Mouse (Mus musculus) heart, adult 18-20 months (tissue): ENCODE data around the gene Serpinb1c. TPM values are rescaled to one million over a fixed set of nuclear protein-coding genes. Genes with fewer than 3 reads are reported as not detected.
"Not testable (repeated sequence)": the region's sequence is repeated elsewhere in the genome, so short reads cannot be mapped to it uniquely, and the experiment has no call there.

ENCODE experiments used
- DNase-seq, 2 experiments: peaks; one replicate each; pipeline ENCODE4 v3.0.0; 2021 to 2022; ENCODE audit warnings: mixed read lengths in 1 of 2
- total RNA-seq, 2 experiments: library from RNA; stranded (reverse); gene quantifications; 2 replicates each; pipeline ENCODE4 v1.2.3; 2021

Gene Serpinb1c
- total RNA-seq, 2 experiments from 2014 or later: 1.3 to 3.5 TPM

DNA sequence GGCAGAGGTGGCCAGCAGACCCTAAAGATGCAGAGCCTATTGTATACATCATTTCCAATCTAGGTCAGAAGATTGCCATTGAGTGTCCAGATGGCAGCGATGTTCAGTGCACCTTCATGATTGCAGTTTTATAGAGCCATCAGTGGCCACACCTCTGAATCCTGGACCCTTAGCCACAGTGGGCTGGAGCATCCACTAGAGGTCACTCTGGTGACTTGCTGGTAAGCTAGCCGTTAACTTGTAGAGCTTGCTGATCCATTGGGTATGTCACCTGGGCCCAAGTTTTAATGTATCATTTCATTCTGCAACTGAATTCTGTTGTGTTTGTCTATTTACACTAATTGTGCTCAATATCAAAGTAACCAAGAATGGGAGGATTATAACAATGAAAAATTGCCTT is 32.4 kb downstream of the Serpinb1c start:
- DNase-seq: no peak

DNA sequence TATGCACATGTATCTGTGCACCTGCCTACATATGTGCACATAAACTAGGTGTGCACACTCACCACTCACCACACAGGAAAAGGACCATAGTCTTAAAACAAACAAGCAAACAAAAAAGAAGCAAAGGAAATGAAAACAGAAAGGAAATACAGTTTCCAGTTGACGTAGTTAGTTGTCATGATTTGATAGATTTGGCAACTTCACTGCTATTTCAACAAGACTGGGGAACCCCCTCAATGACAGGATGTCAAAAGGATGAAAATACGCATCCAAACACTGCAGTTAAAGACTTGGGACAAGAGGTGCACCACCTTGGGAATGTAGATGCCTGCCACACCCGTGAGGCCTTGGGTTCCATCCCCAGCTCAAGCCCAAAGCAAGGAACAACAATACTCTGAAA is 33.5 kb downstream of the Serpinb1c start:
- DNase-seq: not testable (repeated sequence)

DNA sequence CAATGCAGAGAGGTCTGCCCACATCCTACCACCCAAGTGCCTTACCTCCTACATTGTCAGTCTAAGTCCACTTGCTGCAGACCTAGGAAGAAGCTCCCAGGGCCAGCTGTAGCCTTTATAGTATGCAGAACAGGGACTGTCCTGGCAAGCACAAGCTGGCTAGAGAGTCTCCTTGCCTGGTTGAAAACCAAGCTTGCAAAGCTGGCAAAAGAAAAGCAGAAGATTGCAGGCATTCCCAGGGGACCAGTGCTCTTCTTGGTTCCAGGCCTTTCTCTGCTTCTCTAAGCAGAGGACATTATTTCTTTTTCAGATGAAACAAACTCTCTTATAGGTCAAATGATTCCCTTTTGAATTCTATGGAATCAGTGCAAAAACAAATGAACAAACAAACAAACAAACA is 34.6 kb downstream of the Serpinb1c start:
- no peak for DNase-seq

DNA sequence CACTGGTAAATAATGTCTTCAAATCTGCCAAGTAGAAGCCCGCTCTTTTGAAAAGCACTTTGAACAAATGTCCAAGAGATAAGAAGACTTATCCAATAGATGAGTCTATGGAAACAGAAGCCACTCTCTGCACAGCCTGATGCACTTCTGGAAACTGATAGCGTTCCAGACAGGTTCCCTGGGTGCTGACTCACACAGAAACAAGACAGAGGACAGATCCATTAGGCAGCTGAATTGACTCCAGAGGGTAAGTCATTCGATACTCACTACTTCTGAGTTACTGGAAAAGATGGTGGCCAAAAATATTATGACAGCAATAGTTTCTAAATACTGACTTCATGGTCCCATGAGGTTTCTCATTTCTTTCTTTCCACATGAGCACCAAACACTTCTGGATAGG is 37.2 kb downstream of the Serpinb1c start:
- peak; percentile 26 to 33 for DNase-seq

DNA sequence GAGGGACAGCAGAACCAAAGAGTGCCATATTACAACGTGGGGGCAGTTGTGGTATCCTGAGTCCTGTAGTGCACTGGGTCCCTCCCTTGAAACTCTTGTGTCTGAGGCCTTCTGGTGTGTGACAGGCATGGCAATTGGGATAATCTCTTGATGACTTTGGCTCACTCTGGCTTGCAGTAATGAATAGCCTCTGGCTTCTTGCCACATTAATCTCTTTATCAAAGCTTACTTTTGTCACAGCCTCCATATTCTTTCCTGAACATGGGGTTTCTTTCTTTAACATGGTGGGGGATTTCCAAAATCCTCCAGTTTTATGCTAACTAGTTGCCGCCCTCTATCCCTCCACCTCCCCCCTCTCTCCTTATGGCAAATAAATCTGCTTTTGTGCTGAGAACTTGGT is 44.9 kb downstream of the Serpinb1c start:
- no peak for DNase-seq

DNA sequence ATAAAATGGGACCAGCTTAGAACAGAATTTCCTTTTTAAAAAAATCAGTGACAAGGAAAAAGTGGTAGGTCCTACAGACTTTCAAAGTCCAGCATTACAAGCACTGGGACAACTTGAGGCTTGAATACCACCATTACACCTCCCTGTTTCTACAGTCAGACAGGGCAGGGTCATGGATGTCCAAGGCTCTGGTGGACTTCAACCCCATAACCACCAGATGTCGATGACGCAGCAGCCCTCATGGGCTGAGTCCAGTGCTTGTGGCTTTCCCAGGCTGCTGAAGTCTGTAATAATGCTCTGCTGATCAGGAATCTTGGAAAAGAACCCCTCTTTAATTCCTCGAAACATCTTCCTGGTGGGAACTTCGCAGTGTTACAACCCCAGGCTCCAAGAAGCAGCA is 45.5 kb downstream of the Serpinb1c start:
- DNase-seq: no peak

DNA sequence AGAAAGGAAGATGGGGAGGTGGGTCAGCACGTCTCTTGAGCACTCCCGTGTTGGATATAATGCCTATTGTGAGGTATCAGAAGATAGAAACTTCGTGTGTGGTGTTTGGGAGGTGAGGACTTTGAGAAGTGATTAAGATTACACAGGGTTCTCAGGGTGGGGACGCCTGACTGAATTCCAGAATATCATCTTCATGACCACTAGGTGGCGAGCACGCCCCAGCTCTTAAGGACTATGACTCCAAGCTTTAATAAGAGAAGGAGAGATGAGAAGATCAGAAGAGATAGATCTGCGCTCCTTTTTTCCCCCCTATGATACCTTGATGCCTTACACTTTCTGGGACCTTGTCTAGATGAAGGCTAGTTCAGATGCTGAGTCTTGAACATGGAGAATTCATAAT is 46.0 kb downstream of the Serpinb1c start:
- DNase-seq: peak; percentile 56 to 72

DNA sequence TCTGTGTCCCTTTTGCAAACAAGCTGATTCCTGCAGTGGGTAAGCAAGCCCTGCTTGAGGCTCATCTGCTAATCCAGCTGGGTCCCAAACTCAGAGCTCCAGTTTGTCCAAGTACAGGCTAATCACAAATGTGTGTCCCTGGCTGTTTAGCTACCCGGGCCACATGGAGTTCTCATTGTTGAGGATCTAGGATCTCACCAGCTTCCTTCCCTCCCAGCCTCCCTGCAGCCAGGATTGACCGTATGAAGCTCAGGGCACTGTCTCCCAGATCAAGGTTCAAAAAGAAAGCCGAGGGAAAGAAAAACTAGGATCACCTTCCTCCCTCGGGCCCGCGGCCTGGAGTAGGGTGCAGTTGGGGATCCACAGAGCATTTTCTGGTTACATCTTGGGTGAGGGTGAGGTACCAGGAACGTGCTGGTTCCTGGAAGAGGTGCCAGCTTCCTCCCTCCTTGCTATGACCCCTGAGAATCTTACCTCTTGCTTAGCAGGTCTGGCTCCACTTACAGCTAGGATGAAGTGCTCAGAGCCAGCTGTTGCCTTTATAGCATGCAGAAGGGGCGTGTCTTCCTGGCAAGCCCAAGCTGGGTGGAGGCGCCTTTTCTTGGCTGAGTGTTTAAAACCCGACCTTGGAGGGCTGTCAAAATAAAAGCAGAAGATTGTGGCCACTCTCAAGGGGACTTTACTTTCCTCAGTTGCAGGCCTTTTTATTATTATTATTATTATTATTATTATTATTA is 47.2 kb downstream of the Serpinb1c start, which contains the start of gene Serpinb1a:
Gene Serpinb1a, minus strand, starts transcription at position 518 of the 737 bp plus-strand sequence.
- DNase-seq: peak; percentile 86 to 87

DNA sequence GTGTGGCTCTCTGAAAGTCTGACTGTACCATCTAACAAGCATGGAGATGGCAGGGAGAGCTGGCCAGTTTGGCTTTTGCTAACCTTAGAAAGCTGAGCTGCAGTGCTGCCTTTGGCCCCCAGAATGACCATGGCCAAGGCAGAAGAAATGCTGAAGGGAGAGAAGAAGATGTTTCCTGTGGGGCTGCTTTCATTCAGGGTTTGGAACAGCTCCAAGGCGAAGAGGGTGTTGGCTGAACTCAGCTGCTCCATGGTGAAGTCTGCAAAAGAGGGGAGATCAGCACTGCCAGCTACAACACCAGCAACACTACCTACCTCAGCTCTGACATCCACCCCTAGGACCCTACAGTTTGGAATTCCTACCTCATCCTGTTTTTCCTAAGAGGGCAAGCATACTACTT is 47.9 kb downstream of the Serpinb1c start:
- DNase-seq: peak; percentile 16 to 26

DNA sequence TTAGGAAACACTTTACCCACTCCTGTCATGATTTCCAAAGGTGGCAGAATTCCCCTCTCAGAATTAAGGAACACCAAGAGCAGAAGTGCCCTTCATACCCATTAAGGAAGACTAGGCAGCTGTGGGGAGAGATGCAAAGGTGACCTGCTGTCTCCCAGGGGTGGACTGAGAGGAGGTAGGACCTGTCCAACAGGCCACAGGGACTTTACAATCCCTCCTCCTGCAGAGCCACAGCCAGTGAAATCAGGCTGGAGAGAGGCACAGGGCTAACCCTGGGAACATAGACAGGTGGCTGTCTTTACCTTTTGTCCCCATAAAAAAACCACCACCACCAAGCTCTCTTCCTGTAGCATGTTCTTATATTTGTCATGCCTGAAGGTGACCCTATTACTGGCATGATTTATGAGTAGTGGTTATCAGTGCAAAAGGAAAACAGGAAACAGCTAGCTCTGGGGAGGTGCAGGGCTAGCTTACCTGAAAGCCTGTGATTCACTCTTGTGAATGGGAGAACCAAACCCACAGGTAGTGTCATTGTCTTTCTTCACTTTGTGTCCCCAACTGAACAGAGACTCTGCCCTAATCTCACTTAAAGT is 48.4 kb downstream of the Serpinb1c start:
- no peak for DNase-seq

DNA sequence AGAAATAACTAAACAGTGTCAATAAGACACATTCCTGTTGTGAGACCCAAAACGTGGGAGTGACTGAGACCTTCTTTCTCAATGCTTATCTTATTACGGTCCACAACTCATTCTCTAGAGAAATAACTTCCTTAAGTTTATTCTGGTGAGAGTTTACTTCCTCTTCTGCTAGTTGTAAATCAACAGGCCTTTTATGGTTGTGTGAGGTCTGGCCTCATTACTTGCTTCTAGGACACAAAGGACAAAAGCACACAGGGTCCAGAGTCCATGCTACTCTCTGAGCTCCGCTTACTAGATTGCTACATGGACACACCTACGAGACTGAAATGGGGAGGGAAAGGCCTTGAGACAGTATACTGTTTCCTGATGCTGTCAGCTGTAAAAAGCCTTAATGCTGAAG is 48.9 kb downstream of the Serpinb1c start:
- no peak for DNase-seq

DNA sequence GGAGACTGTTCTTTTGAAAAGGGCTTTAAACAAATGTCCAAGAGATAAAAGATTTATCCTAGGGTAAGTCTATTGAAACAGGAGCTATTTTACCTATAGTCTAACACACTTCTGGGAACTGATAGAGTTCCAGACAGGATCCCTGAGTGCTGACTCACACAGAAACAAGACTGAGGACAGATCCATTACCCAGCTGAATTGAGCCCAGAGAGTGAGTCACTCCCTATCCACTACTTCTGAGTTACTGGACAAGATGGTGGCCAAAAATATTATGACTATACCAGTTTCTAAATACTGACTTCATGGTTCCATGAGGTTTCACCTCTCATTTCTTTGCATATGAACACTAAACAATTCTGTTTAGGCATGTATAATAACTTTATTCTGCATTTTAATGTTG is 51.8 kb downstream of the Serpinb1c start:
- no peak for DNase-seq

DNA sequence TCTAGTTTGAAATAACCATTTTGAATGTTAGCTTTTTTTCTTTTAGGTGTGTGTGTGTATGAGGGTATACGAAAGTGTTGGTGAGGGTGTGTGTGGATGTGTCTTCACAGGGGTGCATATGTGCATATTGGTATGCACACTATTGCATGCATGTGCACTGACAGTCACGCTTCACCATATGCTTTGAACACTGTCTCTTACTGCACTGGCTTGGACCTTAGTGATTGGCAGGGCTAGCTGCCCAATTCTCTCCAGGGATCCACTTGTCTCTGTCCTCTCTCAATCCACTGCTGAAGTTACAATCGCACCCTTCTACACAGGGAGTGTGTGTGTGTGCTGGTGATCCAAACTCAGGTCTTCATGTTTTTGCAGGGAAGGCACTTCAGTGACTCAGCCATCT is 56.7 kb downstream of the Serpinb1c start:
- DNase-seq: no peak

DNA sequence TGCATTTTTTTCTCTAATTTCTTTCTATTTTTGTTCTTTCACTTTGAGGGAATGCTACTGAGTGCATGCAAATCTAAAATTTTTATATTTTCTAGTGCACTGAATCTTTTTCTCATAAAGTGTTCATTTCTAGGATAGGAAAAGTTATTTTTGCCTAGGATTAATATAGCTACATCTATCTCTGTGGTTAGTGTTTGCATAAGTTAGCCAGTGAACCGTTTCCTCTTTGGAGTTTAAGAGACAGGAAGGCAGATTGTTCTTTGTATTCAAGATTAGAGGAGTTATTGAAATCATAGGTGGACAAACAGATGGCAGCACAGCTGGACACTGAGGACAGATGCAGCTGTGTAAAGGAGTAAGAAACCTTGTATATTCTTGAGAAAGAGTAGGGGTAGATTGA is 58.7 kb downstream of the Serpinb1c start:
- DNase-seq: no peak

DNA sequence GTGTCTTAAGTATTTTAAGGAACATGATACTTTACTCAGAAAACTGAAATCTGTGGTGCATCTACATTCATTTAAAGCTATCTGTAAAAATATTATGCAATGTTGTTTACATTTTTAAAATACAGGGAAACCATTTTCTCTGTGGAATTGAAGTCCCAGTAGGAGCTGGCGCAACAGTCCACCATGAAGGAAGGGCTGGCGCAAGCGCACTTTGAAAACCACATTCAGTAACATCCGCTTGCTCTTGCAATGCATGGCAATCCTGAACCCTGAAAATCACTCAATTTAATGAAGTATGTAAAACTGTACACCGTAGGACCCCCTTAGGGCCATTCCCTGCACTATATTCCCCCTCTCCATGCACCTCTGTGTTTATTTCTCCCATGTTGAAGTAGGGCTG is 63.5 kb downstream of the Serpinb1c start:
- no peak for DNase-seq

DNA sequence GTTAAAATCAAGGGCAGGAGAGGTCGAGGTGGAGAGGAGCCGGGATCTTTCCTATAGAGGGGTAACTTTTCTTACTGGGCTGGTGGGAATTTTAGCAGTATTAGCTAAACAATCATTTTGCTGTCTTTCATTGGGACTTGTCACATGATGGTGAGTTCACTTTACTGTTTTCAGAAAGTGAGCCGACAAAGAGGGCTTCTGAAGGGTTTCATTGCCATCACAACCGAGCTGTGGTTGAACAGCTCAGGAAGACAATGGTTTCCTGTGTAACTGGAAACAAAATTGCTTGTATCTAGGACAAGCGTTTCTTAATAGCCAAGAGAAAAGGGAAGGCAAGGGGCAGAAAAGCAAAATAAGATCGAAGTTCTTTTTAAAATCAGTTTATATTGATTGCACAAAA is 64.8 kb downstream of the Serpinb1c start:
- DNase-seq: no peak

DNA sequence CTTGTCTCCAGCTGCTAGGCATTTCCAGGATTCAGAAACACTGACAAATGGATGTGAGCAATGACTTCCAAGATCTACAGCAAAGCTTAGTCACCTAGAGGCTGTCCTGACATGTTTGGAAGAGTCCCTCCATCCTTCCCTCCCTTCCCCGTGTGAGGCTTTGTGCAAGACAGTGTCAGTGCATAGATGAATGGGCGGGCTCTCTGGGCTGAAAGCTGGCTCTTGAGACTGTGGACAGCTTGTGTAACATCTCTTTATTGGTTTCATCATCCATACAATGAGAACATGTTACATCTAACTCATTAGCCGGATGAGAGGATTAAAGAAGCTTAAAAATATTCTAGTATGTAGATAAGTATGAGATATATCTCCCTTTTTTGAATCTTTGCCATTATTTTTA is 65.2 kb downstream of the Serpinb1c start:
- DNase-seq: no peak

DNA sequence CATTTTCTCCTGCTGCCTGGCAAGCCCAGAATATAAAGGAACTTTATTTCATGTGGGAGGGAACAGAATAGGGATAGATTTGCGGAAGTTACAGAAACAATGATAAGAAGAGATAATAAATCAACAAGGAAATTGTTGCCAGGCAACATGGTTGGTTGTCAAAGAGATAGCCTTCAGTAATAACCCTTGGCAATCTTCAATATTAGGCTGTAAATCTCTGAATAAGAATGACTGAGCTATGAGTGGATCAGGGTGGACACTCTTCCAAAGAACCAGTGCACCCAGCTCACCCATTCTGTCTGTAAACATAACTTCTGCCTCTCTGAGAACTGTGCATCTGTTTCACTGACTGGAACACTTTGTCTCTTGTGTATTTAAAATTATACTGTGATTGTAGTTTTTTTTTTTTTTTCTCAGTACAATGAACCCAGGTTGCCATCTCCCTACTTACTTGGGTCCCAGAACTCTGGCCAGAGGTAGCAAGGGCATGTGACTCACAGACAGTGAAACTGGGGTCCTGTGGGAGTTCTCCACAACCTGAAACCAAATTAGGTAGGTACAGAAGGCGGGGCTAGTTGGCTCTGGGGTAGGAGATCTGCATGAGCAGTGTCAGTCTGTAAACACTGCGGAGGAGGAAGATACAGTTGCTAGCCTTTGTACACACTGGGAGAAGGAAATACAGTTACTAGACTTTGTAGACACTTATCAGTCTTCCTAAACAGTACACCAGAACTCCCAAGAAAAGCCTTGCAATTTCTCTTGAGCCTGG is 66.3 kb downstream of the Serpinb1c start:
- peak in 1 of 2 experiments; percentile 25 for DNase-seq

Other genes starting within 250 kb of the Serpinb1c start
- gene Mylk4, start 114.3 kb downstream of the Serpinb1c start, total RNA-seq: 100 to 1,000 TPM; 206 to 302 TPM
- gene Wrnip1, start 96.2 kb downstream of the Serpinb1c start, total RNA-seq: 10 to 100 TPM; 19.9 to 26.0 TPM
- not detected for gene D930007J09Rik, start 95.4 kb downstream of the Serpinb1c start, total RNA-seq
- 1 to 10 TPM; 2.9 to 4.7 TPM for gene Serpinb1a, start 47.0 kb downstream of the Serpinb1c start, total RNA-seq
- gene Serpinb6b, start 67.0 kb upstream of the Serpinb1c start, total RNA-seq: 10 to 100 TPM; 31.5 to 39.0 TPM
- 10 to 100 TPM in 1 of 2 experiments, 1 to 10 TPM in 1; 9.4 to 11.3 TPM for gene Serpinb9, start 105.0 kb upstream of the Serpinb1c start, total RNA-seq
- gene Serpinb9b, start 129.2 kb upstream of the Serpinb1c start, total RNA-seq: under 1 TPM; 0.13 to 0.27 TPM
- gene Serpinb1b, start 180.4 kb upstream of the Serpinb1c start, total RNA-seq: not detected